8 mouse cellular contexts compared by ENCODE assay signal in genomic region chr17:75435599-75435998, GRCm38 (mm10). TPM values are rescaled to one million over a fixed set of nuclear protein-coding genes. Genes with fewer than 3 reads are reported as not detected.
DNase-seq lines count a peak whose midpoint lies in the region; ATAC-seq and TF ChIP-seq lines count a peak whose summit lies in the region.

Rasgrp3 (plus strand) TSS chr17:75435896.

- H3K4me1 ChIP-seq in kidney, postnatal 0 days (replicated peaks; ENCODE audit: insufficient read depth, low read length): no peaks in the 10 kb centered on the region
- H3K4me1 ChIP-seq in neural tube, embryonic 13.5 days (replicated peaks): peaks cover 4% of the 10 kb centered on the region; the same call in 1 of the 2 replicates

- H3K9me3 ChIP-seq in kidney, postnatal 0 days (replicated peaks; ENCODE audit: low read length): no peaks in the 10 kb centered on the region
- no peaks in the 10 kb centered on the region for H3K9me3 ChIP-seq in neural tube, embryonic 13.5 days

- no peak within 1 kb of the TSS for H3K9ac ChIP-seq in kidney, postnatal 0 days (ENCODE audit: low read depth, low read length)
- H3K9ac ChIP-seq in neural tube, embryonic 13.5 days: no peak within 1 kb of the TSS

- no peaks in the 10 kb centered on the region for H3K36me3 ChIP-seq in kidney, postnatal 0 days (ENCODE audit: insufficient read depth, low read length)
- H3K36me3 ChIP-seq in neural tube, embryonic 13.5 days: no peaks in the 10 kb centered on the region

- in situ Hi-C loops in Patski (cut with MboI; ENCODE audit: low pct_unique_long_range_greater_than_20kb): no loop called here

- CTCF ChIA-PET in Patski (lab: Charles Lee): interaction anchor here (1.4 to 2.8 kb wide), 2 partner anchors 13 to 18 kb away, joined by 3 to 10 read pairs; no protein-coding TSS in a partner anchor

- ATAC-seq in Patski: no peak
- no peak for ATAC-seq in kidney, postnatal 0 days (replicated peaks; ENCODE audit: low FRiP score, low read depth)
- no peak for ATAC-seq in neural tube, embryonic 13.5 days (ENCODE audit: low read depth)

- H3K27ac ChIP-seq in kidney, postnatal 0 days: peak within 1 kb of the TSS; percentile 66; the same call in 1 of the 2 replicates
- peak within 1 kb of the TSS; percentile 43 for H3K27ac ChIP-seq in neural tube, embryonic 13.5 days (replicated peaks)

- H3K27me3 ChIP-seq in Patski: no peaks in the 10 kb centered on the region
- H3K27me3 ChIP-seq in kidney, postnatal 0 days (ENCODE audit: insufficient read depth, low read length): no peaks in the 10 kb centered on the region
- no peaks in the 10 kb centered on the region for H3K27me3 ChIP-seq in neural tube, embryonic 13.5 days

- H3K4me2 ChIP-seq in kidney, postnatal 0 days (ENCODE audit: low read length): no peak within 1 kb of the TSS
- no peak within 1 kb of the TSS for H3K4me2 ChIP-seq in neural tube, embryonic 13.5 days

- peak; percentile 13 for DNase-seq in embryo, embryonic 10.5 days (ENCODE audit: low spot score)
- no peak for DNase-seq in embryo, embryonic 10 days (ENCODE audit: low spot score)
- DNase-seq in Patski (ENCODE audit: low read depth, low spot score): no peak
- peak; percentile 97 for DNase-seq in heart, adult 11 months
- peak; percentile 77 for DNase-seq in kidney, postnatal 0 days (ENCODE audit: low spot score)
- no peak for DNase-seq in cerebellum, adult 9-11 months
- no peak for DNase-seq in cerebellum, adult 9-10 months

- peak within 1 kb of the TSS; percentile 21 for H3K4me3 ChIP-seq in kidney, postnatal 0 days (replicated peaks; ENCODE audit: low read depth, low read length)
- peak within 1 kb of the TSS; percentile 19 for H3K4me3 ChIP-seq in neural tube, embryonic 13.5 days

- POLR2A ChIA-PET in Patski (lab: Charles Lee): no interaction called here

- 46% methylated on average over 6 of the region's 6 CpGs for WGBS in kidney, postnatal 0 days
- WGBS in neural tube, embryonic 13.5 days: 63% methylated on average over 6 of the region's 6 CpGs

- TF ChIP-seq CTCF in Patski (IDR thresholded peaks at IDR 0.05): no peak
- no peak for TF ChIP-seq CTCF in kidney, postnatal 0 days (IDR thresholded peaks at IDR 0.05; ENCODE audit: low read depth)

RNA-seq across cellular contexts. Expression of gene Rasgrp3, which starts in this region (rescaled TPM):
- 24.2 TPM for polyA plus RNA-seq in Patski (2021)
- 15.9 and 18.8 TPM in 2 replicates for polyA plus RNA-seq in kidney, postnatal 0 days (2015; fragmentation: Nextera tagmentation; extraction: Ambion mirVana)
- polyA plus RNA-seq in neural tube, embryonic 13.5 days (2015; fragmentation: Nextera tagmentation; extraction: Ambion mirVana): 6.0 and 12.5 TPM in 2 replicates

Comparison
In these comparisons a context has a peak if more than half of its experiments do, and no peak if none do; other contexts are left out.
1. DNase-seq: peak in embryo, embryonic 10.5 days (single experiment), heart, adult 11 months (single experiment) and kidney, postnatal 0 days (single experiment); none in embryo, embryonic 10 days (single experiment), Patski (single experiment), cerebellum, adult 9-11 months (single experiment) and cerebellum, adult 9-10 months (single experiment).